Comparison of ENCODE assay signal across 34 mouse cellular contexts in the genomic region with DNA sequence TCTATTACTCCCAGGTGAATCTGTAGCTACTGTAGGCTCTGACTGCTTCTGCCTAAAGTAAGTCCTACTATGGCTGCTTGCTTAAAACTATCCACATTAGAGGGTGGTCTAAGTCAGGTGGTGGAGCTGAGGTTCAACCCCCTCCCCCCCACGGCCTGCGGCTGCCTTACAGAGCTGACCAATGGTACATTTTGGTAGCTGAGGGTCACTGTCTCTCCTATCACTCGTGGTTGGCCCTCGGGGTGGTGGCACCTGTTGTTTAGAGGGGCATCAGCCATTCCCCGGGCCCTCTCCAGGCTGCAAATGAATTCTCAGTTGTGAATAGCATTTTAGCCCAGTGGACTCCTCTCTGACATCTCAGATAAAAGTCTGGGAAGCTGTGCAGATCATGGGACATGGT. TPM values are rescaled to one million over a fixed set of nuclear protein-coding genes. Genes with fewer than 3 reads are reported as not detected.
"Had no signal": no experiment of that assay in that cellular context is flagged by ENCODE, and none has a peak within 500 bp of the region (broad histone marks: within the 10 kb centered on the region; RNA-seq: fewer than 3 reads in every experiment).

No protein-coding gene starts in this region.

- H3K27me3 ChIP-seq: limb, embryonic 12.5 days; limb, embryonic 13.5 days; limb, embryonic 15.5 days; liver, embryonic 12.5 days; liver, embryonic 13.5 days; liver, embryonic 15.5 days; lung, embryonic 15.5 days; megakaryocyte, embryonic 14.5 days; midbrain, embryonic 12.5 days; midbrain, embryonic 13.5 days; midbrain, embryonic 15.5 days had no signal

- H3K9me3 ChIP-seq: limb, embryonic 10.5 days; limb, embryonic 12.5 days; limb, embryonic 13.5 days; limb, embryonic 15.5 days; liver, embryonic 12.5 days; liver, embryonic 13.5 days; liver, embryonic 15.5 days; lung, embryonic 15.5 days; megakaryocyte, embryonic 14.5 days; midbrain, embryonic 10.5 days; midbrain, embryonic 12.5 days; midbrain, embryonic 13.5 days; midbrain, embryonic 15.5 days had no signal

- H3K4me3 ChIP-seq: left cerebral cortex, adult 2 months; limb, embryonic 10.5 days; limb, embryonic 12.5 days; limb, embryonic 13.5 days; limb, embryonic 15.5 days; liver, embryonic 12.5 days; liver, embryonic 13.5 days; liver, embryonic 15.5 days; lung, embryonic 15.5 days; megakaryocyte, embryonic 14.5 days; midbrain, embryonic 10.5 days; midbrain, embryonic 12.5 days; midbrain, embryonic 13.5 days; midbrain, embryonic 15.5 days; myocyte had no signal

- H3K9ac ChIP-seq: limb, embryonic 12.5 days; limb, embryonic 13.5 days; limb, embryonic 15.5 days; liver, embryonic 12.5 days; liver, embryonic 13.5 days; liver, embryonic 14.5 days; liver, embryonic 15.5 days; liver, postnatal 0 days; lung, embryonic 14.5 days; lung, embryonic 15.5 days; midbrain, embryonic 12.5 days; midbrain, embryonic 13.5 days; midbrain, embryonic 15.5 days had no signal

- DNase-seq: left cerebral cortex, postnatal 4 days; liver; liver, embryonic 13.5 days; liver, postnatal 0 days; lung, adult 18-20 months; lung, adult 2 months; lung, embryonic 14.5 days; lung, postnatal 10 days; lung, postnatal 14 days; lung, postnatal 36 days; lung, postnatal 4 days; midbrain, embryonic 14.5 days had no signal

- H3K4me1 ChIP-seq: limb, embryonic 10.5 days; limb, embryonic 12.5 days; limb, embryonic 13.5 days; limb, embryonic 15.5 days; liver, embryonic 12.5 days; liver, embryonic 13.5 days; liver, embryonic 15.5 days; lung, embryonic 15.5 days; midbrain, embryonic 10.5 days; midbrain, embryonic 12.5 days; midbrain, embryonic 13.5 days; midbrain, embryonic 15.5 days had no signal

- H3K27ac ChIP-seq: left cerebral cortex, adult 2 months; limb, embryonic 10.5 days; limb, embryonic 12.5 days; limb, embryonic 13.5 days; limb, embryonic 15.5 days; liver, embryonic 12.5 days; liver, embryonic 13.5 days; liver, embryonic 14.5 days; liver, embryonic 15.5 days; lung, embryonic 15.5 days; macrophage; midbrain, embryonic 10.5 days; midbrain, embryonic 12.5 days; midbrain, embryonic 13.5 days; midbrain, embryonic 15.5 days had no signal

- ATAC-seq: liver, embryonic 12.5 days; liver, postnatal 0 days; lung, postnatal 0 days; midbrain, embryonic 13.5 days; midbrain, embryonic 15.5 days; midbrain, embryonic 16.5 days had no signal

- H3K4me2 ChIP-seq: limb, embryonic 12.5 days; limb, embryonic 13.5 days; limb, embryonic 15.5 days; liver, embryonic 11.5 days; liver, embryonic 12.5 days; liver, embryonic 13.5 days; liver, embryonic 15.5 days; lung, embryonic 14.5 days; lung, embryonic 15.5 days; midbrain, embryonic 11.5 days; midbrain, embryonic 12.5 days; midbrain, embryonic 13.5 days; midbrain, embryonic 15.5 days had no signal

RNA-seq across cellular contexts. Expression of gene Mcub, which starts 58.7 kb away (rescaled TPM):
- total RNA-seq: liver, adult 2 months; megakaryocyte-erythroid progenitor cell, adult 5-6 weeks had no signal
